In the genomic region with DNA sequence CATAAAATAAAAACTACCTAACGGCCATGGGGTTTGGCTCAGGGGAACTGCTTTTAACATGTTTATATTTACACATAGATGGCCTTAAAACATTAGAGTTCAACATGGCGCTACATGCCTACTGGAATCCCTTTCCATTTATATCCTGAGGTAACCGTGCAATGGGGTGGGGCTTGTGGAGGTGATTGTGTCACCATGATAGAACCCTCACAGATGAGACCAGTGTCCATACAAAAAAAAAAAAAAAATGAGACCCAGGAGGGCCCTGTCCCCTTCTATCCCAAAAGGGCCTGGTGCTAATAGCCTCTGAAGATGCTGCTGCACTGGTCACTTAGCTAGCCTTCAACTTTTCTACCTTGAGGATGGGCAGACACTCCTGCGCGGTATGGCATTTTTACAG, we compare ENCODE assay signal across 14 mouse cellular contexts.
A peak's percentile ranks its signal among the peaks of the same experiment; 100 is the strongest.
DNase-seq lines count a peak whose midpoint lies in the region; ATAC-seq lines count a peak whose summit lies in the region.
"Had no signal": no experiment of that assay in that cellular context is flagged by ENCODE, and none has a peak within 500 bp of the region (broad histone marks: within the 10 kb centered on the region; RNA-seq: fewer than 3 reads in every experiment).

No protein-coding gene starts in this region.

- WGBS in heart, embryonic 13.5 days: 78% methylated on average over 5 of the region's 5 CpGs
- WGBS in lung, embryonic 15.5 days: 78% methylated on average over 5 of the region's 5 CpGs
- 88% methylated on average over 5 of the region's 5 CpGs for WGBS in intestine, embryonic 15.5 days
- 86% methylated on average over 5 of the region's 5 CpGs for WGBS in stomach, embryonic 16.5 days

- no peaks in the 10 kb centered on the region for H3K27me3 ChIP-seq in heart, embryonic 13.5 days (replicated peaks)
- no peaks in the 10 kb centered on the region for H3K27me3 ChIP-seq in lung, embryonic 15.5 days
- no peaks in the 10 kb centered on the region for H3K27me3 ChIP-seq in intestine, embryonic 15.5 days (replicated peaks)
- H3K27me3 ChIP-seq in stomach, embryonic 16.5 days (ENCODE audit: control insufficient read depth, insufficient read depth, low read length): no peaks in the 10 kb centered on the region
- H3K27me3 ChIP-seq: forebrain, embryonic 13.5 days; Patski had no signal

- H3K4me3 ChIP-seq in heart, embryonic 13.5 days: no peak overlapping the region
- no peak overlapping the region for H3K4me3 ChIP-seq in lung, embryonic 15.5 days
- no peak overlapping the region for H3K4me3 ChIP-seq in intestine, embryonic 15.5 days (replicated peaks)
- no peak overlapping the region for H3K4me3 ChIP-seq in stomach, embryonic 16.5 days (replicated peaks; ENCODE audit: low read length)
- H3K4me3 ChIP-seq: forebrain, embryonic 13.5 days had no signal

- DNase-seq in heart, postnatal 4 days: no peak
- no peak for DNase-seq in lung, postnatal 4 days
- DNase-seq in B cell, adult 2 months: no peak
- DNase-seq: cerebellum, adult 11 months; gastrocnemius, postnatal 14 days; midbrain, embryonic 14.5 days; right cerebral cortex, postnatal 4 days; thymus, adult 2 months had no signal

- no peaks in the 10 kb centered on the region for H3K9me3 ChIP-seq in heart, embryonic 13.5 days
- H3K9me3 ChIP-seq in lung, embryonic 15.5 days: no peaks in the 10 kb centered on the region
- no peaks in the 10 kb centered on the region for H3K9me3 ChIP-seq in intestine, embryonic 15.5 days
- H3K9me3 ChIP-seq in stomach, embryonic 16.5 days (replicated peaks; ENCODE audit: control insufficient read depth, low read length): no peaks in the 10 kb centered on the region
- H3K9me3 ChIP-seq: forebrain, embryonic 13.5 days had no signal

- H3K27ac ChIP-seq in heart, embryonic 13.5 days (replicated peaks): peak overlapping the region; percentile 94
- H3K27ac ChIP-seq in lung, embryonic 15.5 days: peak overlapping the region; percentile 54
- H3K27ac ChIP-seq in intestine, embryonic 15.5 days: 0 out of 2 replicates have a peak overlapping the region, but pooled peaks have one; percentile 44
- peak overlapping the region; percentile 26; the same call in 1 of the 2 replicates for H3K27ac ChIP-seq in stomach, embryonic 16.5 days (ENCODE audit: low read length)
- H3K27ac ChIP-seq: forebrain, embryonic 13.5 days had no signal

- H3K4me2 ChIP-seq in heart, embryonic 13.5 days: no peak overlapping the region
- no peak overlapping the region for H3K4me2 ChIP-seq in lung, embryonic 15.5 days
- H3K4me2 ChIP-seq in intestine, embryonic 15.5 days (replicated peaks): no peak overlapping the region
- H3K4me2 ChIP-seq in stomach, embryonic 16.5 days (ENCODE audit: low read depth, low read length): no peak overlapping the region
- H3K4me2 ChIP-seq: forebrain, embryonic 13.5 days had no signal

- peaks cover 70% of the 10 kb centered on the region for H3K4me1 ChIP-seq in heart, embryonic 13.5 days
- peaks cover 60% of the 10 kb centered on the region for H3K4me1 ChIP-seq in lung, embryonic 15.5 days
- peaks cover 8% of the 10 kb centered on the region for H3K4me1 ChIP-seq in intestine, embryonic 15.5 days (replicated peaks)
- peaks cover 34% of the 10 kb centered on the region for H3K4me1 ChIP-seq in stomach, embryonic 16.5 days (ENCODE audit: control insufficient read depth, insufficient read depth, low read length)
- H3K4me1 ChIP-seq: forebrain, embryonic 13.5 days had no signal

- ATAC-seq in heart, embryonic 13.5 days (ENCODE audit: extremely low read depth, insufficient number of reproducible peaks, low FRiP score, low TSS enrichment): no peak
- ATAC-seq in lung, embryonic 15.5 days (ENCODE audit: borderline replicate concordance, extremely low read depth, low FRiP score, low TSS enrichment): no peak
- no peak for ATAC-seq in intestine, embryonic 15.5 days
- no peak for ATAC-seq in stomach, embryonic 16.5 days (ENCODE audit: insufficient read depth, low FRiP score)
- ATAC-seq: forebrain, embryonic 13.5 days; Patski had no signal

- H3K36me3 ChIP-seq in heart, embryonic 13.5 days: 0 out of 2 replicates have a peak, but pooled peaks cover 5% of the 10 kb centered on the region
- H3K36me3 ChIP-seq in lung, embryonic 15.5 days: no peaks in the 10 kb centered on the region
- no peaks in the 10 kb centered on the region for H3K36me3 ChIP-seq in intestine, embryonic 15.5 days
- no peaks in the 10 kb centered on the region for H3K36me3 ChIP-seq in stomach, embryonic 16.5 days (ENCODE audit: control insufficient read depth, insufficient read depth, low read length)

- H3K9ac ChIP-seq in heart, embryonic 13.5 days: no peak overlapping the region
- H3K9ac ChIP-seq in lung, embryonic 15.5 days: no peak overlapping the region
- no peak overlapping the region for H3K9ac ChIP-seq in intestine, embryonic 15.5 days
- no peak overlapping the region for H3K9ac ChIP-seq in stomach, embryonic 16.5 days (ENCODE audit: low read length)
- H3K9ac ChIP-seq: forebrain, embryonic 13.5 days had no signal

Comparison
In these comparisons a context has a peak if more than half of its experiments do, and no peak if none do; other contexts are left out.
1. H3K27ac ChIP-seq: peak in every context shown above with its lines; median percentile 94 in heart, embryonic 13.5 days; 54 in lung, embryonic 15.5 days; 44 in intestine, embryonic 15.5 days; 26 in stomach, embryonic 16.5 days.